Mouse (Mus musculus) neural tube, embryonic 14.5 days (tissue): ENCODE measurements around the gene Epb41l3. TPM values are rescaled to one million over a fixed set of nuclear protein-coding genes. Genes with fewer than 3 reads are reported as not detected.
A peak's percentile ranks its signal among the peaks of the same experiment; 100 is the strongest.

Source experiments
- ATAC-seq: fragments of 200-750 bp; cut with Nextera tagmentation; 2 replicates; pipeline ENCODE4 v1.8.0; 2017; ENCODE audit warnings: low read depth, mild to moderate bottlenecking, moderate TSS enrichment, moderate library complexity
- H3K27ac ChIP-seq: fragments of 300-500 bp; sonication (generic); 2 replicates; pipeline ENCODE4 v1.5.1; 2014; ENCODE audit warnings: low read depth, mild to moderate bottlenecking, control low read depth, low read length, moderate library complexity, mixed read lengths
- H3K27me3 ChIP-seq: fragments of 300-500 bp; sonication (generic); 2 replicates; pipeline ENCODE4 v1.6.1; 2014; ENCODE audit warnings: low read length; ENCODE audit not compliant: control insufficient read depth, insufficient read depth
- H3K36me3 ChIP-seq: fragments of 300-500 bp; sonication (generic); 2 replicates; pipeline ENCODE4 v1.6.1; 2014; ENCODE audit warnings: low read length, mixed read lengths; ENCODE audit not compliant: control insufficient read depth, insufficient read depth
- H3K4me1 ChIP-seq: fragments of 300-500 bp; sonication (generic); 2 replicates; pipeline ENCODE4 v1.6.1; 2014; ENCODE audit warnings: low read length; ENCODE audit not compliant: control insufficient read depth, insufficient read depth
- H3K4me2 ChIP-seq: fragments of 300-500 bp; sonication (generic); 2 replicates; pipeline ENCODE4 v1.6.1; 2014; ENCODE audit warnings: mild to moderate bottlenecking, low read depth, low read length, control low read depth
- H3K4me3 ChIP-seq: fragments of 300-500 bp; sonication (generic); 2 replicates; pipeline ENCODE4 v1.5.1; 2014; ENCODE audit warnings: low read depth, low read length, control low read depth, mixed read lengths
- H3K9ac ChIP-seq: fragments of 300-500 bp; sonication (generic); replicated peaks from 2 replicates; pipeline ENCODE4 v1.6.1; 2014; ENCODE audit warnings: low read depth, mild to moderate bottlenecking, control low read depth, low read length, mixed read lengths
- H3K9me3 ChIP-seq: fragments of 300-500 bp; sonication (generic); 2 replicates; pipeline ENCODE4 v1.6.1; 2016; ENCODE audit warnings: low read length; ENCODE audit not compliant: control insufficient read depth
- WGBS: fragments of 180-500 bp; shearing (Covaris S2); extraction: QIAGEN DNeasy Blood & Tissue Kit; methylation state at CpG from one replicate; pipeline ENCODE4 v1.1.7; 2014; 5-methylcytosine and 5-hydroxymethylcytosine counted together
- polyA plus RNA-seq: library from polyadenylated mRNA; unstranded; fragments of >200 nt; fragmentation: Nextera tagmentation; extraction: Ambion mirVana; gene quantifications from 2 replicates; pipeline ENCODE4 v1.2.1, GENCODE M21; 2014

Epb41l3 gene
- polyA plus RNA-seq, 1 experiment from 2014 or later, result 126 TPM

GRCm38 (mm10) chr17:69192863-69193493 is 117.5 kb downstream of the Epb41l3 start:
- Histone ChIP-seq H3K4me2 (no peak overlapping the region), H3K9me3 (no peaks in the 10 kb centered on the region), H3K36me3 (no peaks in the 10 kb centered on the region), H3K27ac (peak overlapping the region; percentile 44), H3K4me1 (peaks cover 15% of the 10 kb centered on the region; the same call in 1 of the 2 replicates), H3K9ac (0 out of 2 replicates have a peak overlapping the region, but pooled peaks have one; percentile 2), H3K4me3 (no peak overlapping the region), H3K27me3 (no peaks in the 10 kb centered on the region)
- WGBS, result 3% methylated on average over 2 of the region's 2 CpGs
- ATAC-seq, result peak; percentile 32; the same call in 1 of the 2 replicates

GRCm38 (mm10) chr17:69194599-69194998 is 119.1 kb downstream of the Epb41l3 start:
- ATAC-seq, result peak; percentile 25; the same call in 1 of the 2 replicates
- WGBS, result 8% methylated on average over 3 of the region's 3 CpGs
- Histone ChIP-seq H3K4me3 (no peak overlapping the region), H3K4me2 (no peak overlapping the region), H3K27ac (no peak overlapping the region), H3K36me3 (no peaks in the 10 kb centered on the region), H3K9ac (no peak overlapping the region), H3K27me3 (no peaks in the 10 kb centered on the region), H3K4me1 (peaks cover 13% of the 10 kb centered on the region; the same call in 1 of the 2 replicates), H3K9me3 (no peaks in the 10 kb centered on the region)

GRCm38 (mm10) chr17:69195758-69196157 is 120.3 kb downstream of the Epb41l3 start:
- H3K4me3 ChIP-seq, result no peak overlapping the region
- H3K27me3 ChIP-seq, result no peaks in the 10 kb centered on the region
- H3K9me3 ChIP-seq, result no peaks in the 10 kb centered on the region
- H3K36me3 ChIP-seq, result no peaks in the 10 kb centered on the region
- H3K9ac ChIP-seq, result no peak overlapping the region
- peaks cover 13% of the 10 kb centered on the region; the same call in 1 of the 2 replicates for H3K4me1 ChIP-seq
- no peak for ATAC-seq
- no peak overlapping the region for H3K4me2 ChIP-seq
- no peak overlapping the region for H3K27ac ChIP-seq
- 87% methylated on average over 6 of the region's 6 CpGs for WGBS

- peaks cover 13% of the 10 kb centered on the region; the same call in 1 of the 2 replicates for H3K4me1 ChIP-seq
- no peaks in the 10 kb centered on the region for H3K9me3 ChIP-seq
- no peak overlapping the region for H3K9ac ChIP-seq
- no peak overlapping the region for H3K27ac ChIP-seq
- no peaks in the 10 kb centered on the region for H3K27me3 ChIP-seq
- WGBS, result 82% methylated on average over 10 of the region's 10 CpGs
- H3K4me3 ChIP-seq, result no peak overlapping the region
- H3K36me3 ChIP-seq, result no peaks in the 10 kb centered on the region
- H3K4me2 ChIP-seq, result no peak overlapping the region
- no peak; the same call in 1 of the 2 replicates for ATAC-seq
Measured at GRCm38 (mm10) chr17:69196656-69197055, 121.2 kb downstream of the Epb41l3 start.

GRCm38 (mm10) chr17:69198805-69199204 is 123.3 kb downstream of the Epb41l3 start:
- H3K4me3 ChIP-seq, result no peak overlapping the region
- no peak overlapping the region for H3K9ac ChIP-seq
- no peak for ATAC-seq
- H3K27ac ChIP-seq, result no peak overlapping the region
- WGBS, result 53% methylated on average over 1 of the region's 1 CpGs
- 0 out of 2 replicates have a peak, but pooled peaks cover 3% of the 10 kb centered on the region for H3K4me1 ChIP-seq
- no peaks in the 10 kb centered on the region for H3K27me3 ChIP-seq
- H3K4me2 ChIP-seq, result no peak overlapping the region
- H3K36me3 ChIP-seq, result no peaks in the 10 kb centered on the region
- no peaks in the 10 kb centered on the region for H3K9me3 ChIP-seq

- no peak for ATAC-seq
- Histone ChIP-seq H3K4me1 (no peaks in the 10 kb centered on the region), H3K27me3 (no peaks in the 10 kb centered on the region), H3K4me3 (no peak overlapping the region), H3K36me3 (no peaks in the 10 kb centered on the region), H3K27ac (no peak overlapping the region), H3K9me3 (no peaks in the 10 kb centered on the region), H3K4me2 (no peak overlapping the region), H3K9ac (no peak overlapping the region)
- WGBS, result 89% methylated on average over 6 of the region's 6 CpGs
Measured at GRCm38 (mm10) chr17:69199827-69200226, 124.3 kb downstream of the Epb41l3 start.

GRCm38 (mm10) chr17:69200936-69201335 is 125.5 kb downstream of the Epb41l3 start:
- Histone ChIP-seq H3K9ac (no peak overlapping the region), H3K4me2 (no peak overlapping the region), H3K4me1 (no peaks in the 10 kb centered on the region), H3K27me3 (no peaks in the 10 kb centered on the region), H3K36me3 (no peaks in the 10 kb centered on the region), H3K27ac (no peak overlapping the region), H3K4me3 (no peak overlapping the region), H3K9me3 (no peaks in the 10 kb centered on the region)
- WGBS, result 96% methylated on average over 8 of the region's 8 CpGs
- ATAC-seq, result no peak

GRCm38 (mm10) chr17:69205282-69205999 is 130.0 kb downstream of the Epb41l3 start:
- Histone ChIP-seq H3K4me3 (no peak overlapping the region), H3K9me3 (no peaks in the 10 kb centered on the region), H3K4me2 (no peak overlapping the region), H3K27me3 (no peaks in the 10 kb centered on the region), H3K9ac (no peak overlapping the region), H3K36me3 (no peaks in the 10 kb centered on the region), H3K27ac (no peak overlapping the region), H3K4me1 (0 out of 2 replicates have a peak, but pooled peaks cover 3% of the 10 kb centered on the region)
- ATAC-seq, result no peak
- WGBS, result 87% methylated on average over 5 of the region's 5 CpGs
